Mouse (Mus musculus) erythroid progenitor cell, adult 5-6 weeks (primary cell): ENCODE results near the gene Tdg. TPM values are rescaled to one million over a fixed set of nuclear protein-coding genes. Genes with fewer than 3 reads are reported as not detected.
A peak's percentile ranks its signal among the peaks of the same experiment; 100 is the strongest.
"Not testable (repeated sequence)": the region's sequence is repeated elsewhere in the genome, so short reads cannot be mapped to it uniquely, and the experiment has no call there.

Experiments
- ATAC-seq: replicated peaks from 2 replicates; pipeline ENCODE4 v1.8.0; 2016; ENCODE audit warnings: moderate number of reproducible peaks, mild to moderate bottlenecking, moderate TSS enrichment, inconsistent platforms; ENCODE audit not compliant: poor library complexity, low FRiP score, severe bottlenecking
- total RNA-seq, 2 experiments: library from RNA; stranded (forward) in 1 of 2; stranded (reverse) in 1 of 2; fragments of 150-400 nt in 1 of 2; fragments of 186-747, 209-891 nt in 1 of 2; gene quantifications; 2 replicates each; pipeline versions ENCODE4 v1.2.3 to v1.2.4; 2015 to 2017; ENCODE audit warnings: low replicate concordance in 2 of 2

Tdg gene
- 12.6 and 25.2 TPM in 2 replicates for total RNA-seq (2015; ENCODE audit: low replicate concordance)
- total RNA-seq (2017; ENCODE audit: low replicate concordance) = 27.1 and 27.9 TPM in 2 replicates

GRCm38 (mm10) chr10:82629586-82630255 is at the start of gene Tdg:
Gene Tdg (plus strand): TSS chr10:82629828.
- ATAC-seq = peak; percentile 97

GRCm38 (mm10) chr10:82589673-82590072 is 40.0 kb upstream of the Tdg start:
- ATAC-seq = not testable (repeated sequence)

GRCm38 (mm10) chr10:82594421-82594820 is 35.2 kb upstream of the Tdg start:
- not testable (repeated sequence) for ATAC-seq

GRCm38 (mm10) chr10:82622235-82622634 is 7.4 kb upstream of the Tdg start:
- ATAC-seq = no peak

GRCm38 (mm10) chr10:82622671-82623552 is 6.7 kb upstream of the Tdg start, which contains the start of gene 1190007I07Rik:
Gene 1190007I07Rik (minus strand): TSS chr10:82623228.
- ATAC-seq = peak; percentile 87

GRCm38 (mm10) chr10:82623553-82623932 is 6.1 kb upstream of the Tdg start:
- ATAC-seq = not testable (repeated sequence)

- ATAC-seq = peak; percentile 25
These were observed 480 bp upstream of the Tdg start for GRCm38 (mm10) chr10:82629111-82629585.

- ATAC-seq = no peak
These were observed 869 bp downstream of the Tdg start for GRCm38 (mm10) chr10:82630497-82630896.

GRCm38 (mm10) chr10:82631133-82631532 is 1.5 kb downstream of the Tdg start:
- ATAC-seq = no peak

- ATAC-seq = no peak
These were observed 3.1 kb downstream of the Tdg start for GRCm38 (mm10) chr10:82632496-82633280.

- ATAC-seq = no peak
These were observed 4.7 kb downstream of the Tdg start for GRCm38 (mm10) chr10:82634348-82634747.

- no peak for ATAC-seq
These were observed 6.7 kb downstream of the Tdg start for GRCm38 (mm10) chr10:82636321-82636720.

- no peak for ATAC-seq
These were observed 9.5 kb downstream of the Tdg start for GRCm38 (mm10) chr10:82639032-82639698.

GRCm38 (mm10) chr10:82641481-82641880 is 11.9 kb downstream of the Tdg start:
- ATAC-seq = no peak

- ATAC-seq = no peak
These were observed 16.5 kb downstream of the Tdg start for GRCm38 (mm10) chr10:82646083-82646482.

- ATAC-seq = no peak
These were observed 17.7 kb downstream of the Tdg start for GRCm38 (mm10) chr10:82647205-82647811.

GRCm38 (mm10) chr10:82651221-82651620 is 21.6 kb downstream of the Tdg start:
- no peak for ATAC-seq

- no peak for ATAC-seq
These were observed 23.0 kb downstream of the Tdg start for GRCm38 (mm10) chr10:82652625-82653024.

- no peak for ATAC-seq
These were observed 25.0 kb downstream of the Tdg start for GRCm38 (mm10) chr10:82654581-82654980.
